ENCODE assay signal across 1 mouse cellular context in genomic region chr1:93632723-93633122, GRCm38 (mm10).
TF ChIP-seq lines count a peak whose summit lies in the region.

No protein-coding gene starts in this region.

TF ChIP-seq in MEL, 35 proteins besides CTCF, POLR2A, EP300 and RAD21 (continued from another document):
- TF ChIP-seq CHD1 (IDR thresholded peaks at IDR 0.05; ENCODE audit: low read depth, low read length) (no peak), MYC (IDR thresholded peaks at IDR 0.05; ENCODE audit: low read depth, low read length) (peak; percentile 94), CHD2 (IDR thresholded peaks at IDR 0.05; ENCODE audit: low read length) (no peak), NELFE (IDR thresholded peaks at IDR 0.05; ENCODE audit: low read depth, low read length) (no peak), MAX (IDR thresholded peaks at IDR 0.05; ENCODE audit: low read length) (peak; percentile 94), SIN3A (IDR thresholded peaks at IDR 0.05; ENCODE audit: low read length) (peak; percentile 76), UBTF (IDR thresholded peaks at IDR 0.05; ENCODE audit: borderline replicate concordance, insufficient read depth, low read depth, low read length) (no peak), GABPA (IDR thresholded peaks at IDR 0.05; ENCODE audit: low read depth, low read length) (no peak), TBP (IDR thresholded peaks at IDR 0.05; ENCODE audit: low read depth, low read length) (no peak), TAL1 (IDR thresholded peaks at IDR 0.05; ENCODE audit: low read length) (peak; percentile 90), POLR2AphosphoS2 (IDR thresholded peaks at IDR 0.05; ENCODE audit: low read length) (peak; percentile 55; the same call in 1 of the 2 replicates), ZMIZ1 (IDR thresholded peaks at IDR 0.05; ENCODE audit: low read depth, low read length) (no peak)
TF ChIP-seq in MEL: peak in this region for 18.
